Mouse (Mus musculus) lung, embryonic 15.5 days (tissue): ENCODE data around the gene Ppfibp1. TPM values are rescaled to one million over a fixed set of nuclear protein-coding genes. Genes with fewer than 3 reads are reported as not detected.
A peak's percentile ranks its signal among the peaks of the same experiment; 100 is the strongest.

Source experiments
- ATAC-seq: fragments of 200-750 bp; cut with Nextera tagmentation; 2 replicates; pipeline ENCODE4 v1.8.0; 2017; ENCODE audit warnings: moderate number of reproducible peaks, borderline replicate concordance; ENCODE audit not compliant: low FRiP score, low TSS enrichment; ENCODE audit errors: extremely low read depth
- H3K27ac ChIP-seq: fragments of 300-500 bp; sonication (generic); 2 replicates; pipeline ENCODE4 v1.5.1; 2015; ENCODE audit warnings: moderate library complexity, mild to moderate bottlenecking, inconsistent platforms
- H3K27me3 ChIP-seq: fragments of 300-500 bp; sonication (generic); 2 replicates; pipeline ENCODE4 v1.6.1; 2015; ENCODE audit warnings: inconsistent platforms
- H3K36me3 ChIP-seq: fragments of 300-500 bp; sonication (generic); 2 replicates; pipeline ENCODE4 v1.6.1; 2015; ENCODE audit warnings: inconsistent platforms
- H3K4me1 ChIP-seq: fragments of 300-500 bp; sonication (generic); 2 replicates; pipeline ENCODE4 v1.6.1; 2015; ENCODE audit warnings: inconsistent platforms
- H3K4me2 ChIP-seq: fragments of 300-500 bp; sonication (generic); 2 replicates; pipeline ENCODE4 v1.6.1; 2015; ENCODE audit warnings: inconsistent platforms, mild to moderate bottlenecking, moderate library complexity
- H3K4me3 ChIP-seq: fragments of 300-500 bp; sonication (generic); 2 replicates; pipeline ENCODE4 v1.5.1; 2015; ENCODE audit warnings: mild to moderate bottlenecking, inconsistent platforms
- H3K9ac ChIP-seq: fragments of 300-500 bp; sonication (generic); 2 replicates; pipeline ENCODE4 v1.6.1; 2015; ENCODE audit warnings: inconsistent platforms
- H3K9me3 ChIP-seq: fragments of 300-500 bp; sonication (generic); 2 replicates; pipeline ENCODE4 v1.6.1; 2016; ENCODE audit warnings: inconsistent platforms
- WGBS: fragments of 180-500 bp; shearing (Covaris S2); methylation state at CpG from one replicate; pipeline ENCODE4 v1.1.7; 2015; 5-methylcytosine and 5-hydroxymethylcytosine counted together
- polyA plus RNA-seq: library from polyadenylated mRNA; unstranded; fragments of >200 nt; fragmentation: Nextera tagmentation; extraction: Ambion mirVana; gene quantifications from 2 replicates; pipeline ENCODE4 v1.2.1, GENCODE M21; 2015

Gene Ppfibp1
- polyA plus RNA-seq, 1 experiment from 2014 or later: 52.3 TPM

DNA sequence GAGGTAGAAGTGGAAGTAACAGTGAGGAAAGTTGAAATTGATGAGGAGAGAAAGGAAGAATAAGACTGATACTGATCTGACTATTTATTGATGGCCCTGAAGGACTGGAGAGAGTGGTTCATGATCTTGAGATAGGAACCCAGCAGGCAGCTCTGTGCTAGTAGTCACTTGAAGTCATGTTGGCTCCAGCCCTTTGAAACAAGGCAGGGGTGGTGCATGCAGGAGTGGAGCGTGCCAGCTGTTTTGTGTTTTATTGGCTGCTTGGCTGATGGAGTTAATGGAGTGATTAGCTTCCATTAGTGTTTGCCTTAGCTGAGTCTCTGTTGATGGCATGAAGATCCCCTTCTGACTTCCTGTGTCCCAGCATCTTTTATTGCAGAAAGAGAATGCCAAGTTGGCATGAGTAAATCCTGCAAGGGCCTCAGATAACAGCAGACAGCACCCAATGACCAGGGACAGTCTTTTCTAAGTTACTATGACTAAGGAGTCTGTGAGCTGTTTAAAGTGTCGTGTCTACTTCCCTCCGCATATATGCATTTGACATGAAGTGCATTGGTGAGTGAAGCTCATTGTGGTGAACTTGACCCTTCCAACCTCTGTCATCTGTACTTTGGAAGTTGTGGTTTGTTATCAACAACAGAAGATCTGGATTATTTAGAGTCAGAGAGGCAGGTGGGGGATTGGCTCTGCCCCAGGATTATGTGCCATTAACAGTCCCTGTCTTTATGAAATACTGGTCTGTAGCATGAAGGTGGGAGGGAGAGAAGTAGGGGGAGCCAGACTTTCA is 17.9 kb downstream of the Ppfibp1 start:
- no peak overlapping the region for H3K4me3 ChIP-seq
- no peak for ATAC-seq
- H3K27me3 ChIP-seq: no peaks in the 10 kb centered on the region
- WGBS: 74% methylated on average over 3 of the region's 3 CpGs
- H3K4me2 ChIP-seq: no peak overlapping the region
- no peak overlapping the region for H3K9ac ChIP-seq
- H3K36me3 ChIP-seq: no peaks in the 10 kb centered on the region
- no peaks in the 10 kb centered on the region for H3K9me3 ChIP-seq
- H3K4me1 ChIP-seq: peaks cover 13% of the 10 kb centered on the region
- no peak overlapping the region for H3K27ac ChIP-seq

DNA sequence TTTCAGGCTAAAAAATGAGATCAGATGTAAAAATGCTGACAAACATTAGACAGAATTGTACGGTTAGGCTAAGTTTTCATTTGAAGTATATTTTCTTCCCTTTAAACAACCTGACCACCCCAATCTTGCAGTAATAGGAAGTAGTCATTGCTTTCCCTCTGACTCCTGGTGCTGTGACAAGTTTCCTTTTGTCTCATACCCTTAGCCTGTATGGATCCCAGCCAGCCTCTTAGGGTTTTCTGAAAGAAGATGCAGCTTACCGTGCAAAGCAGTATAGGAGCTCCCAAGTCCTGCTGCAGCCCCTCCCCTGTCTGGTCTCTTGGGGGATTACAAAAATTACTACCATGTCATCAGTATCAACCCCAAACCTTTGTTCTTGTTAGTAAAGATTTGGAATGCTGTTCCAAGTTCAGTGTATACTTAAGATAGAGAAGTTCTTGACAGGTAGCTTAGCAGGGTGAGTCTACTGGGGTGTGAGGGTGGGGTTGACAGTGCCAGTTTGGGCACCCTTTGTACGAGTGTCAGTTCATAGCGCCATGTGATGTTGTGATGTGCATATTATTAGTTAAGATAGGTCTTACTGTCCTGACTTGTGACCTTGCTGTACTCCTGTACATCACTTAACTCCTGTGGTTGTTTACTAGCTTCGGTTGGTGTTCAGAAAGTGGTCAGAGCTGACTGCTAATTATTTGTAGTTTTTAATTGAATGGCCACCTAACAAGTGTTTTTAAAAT is 18.9 kb downstream of the Ppfibp1 start:
- H3K27ac ChIP-seq: no peak overlapping the region
- H3K9ac ChIP-seq: no peak overlapping the region
- H3K4me1 ChIP-seq: peaks cover 22% of the 10 kb centered on the region
- no peak overlapping the region for H3K4me3 ChIP-seq
- H3K4me2 ChIP-seq: no peak overlapping the region
- 60% methylated on average over 5 of the region's 5 CpGs for WGBS
- no peak for ATAC-seq
- H3K27me3 ChIP-seq: no peaks in the 10 kb centered on the region
- no peaks in the 10 kb centered on the region for H3K9me3 ChIP-seq
- H3K36me3 ChIP-seq: no peaks in the 10 kb centered on the region

DNA sequence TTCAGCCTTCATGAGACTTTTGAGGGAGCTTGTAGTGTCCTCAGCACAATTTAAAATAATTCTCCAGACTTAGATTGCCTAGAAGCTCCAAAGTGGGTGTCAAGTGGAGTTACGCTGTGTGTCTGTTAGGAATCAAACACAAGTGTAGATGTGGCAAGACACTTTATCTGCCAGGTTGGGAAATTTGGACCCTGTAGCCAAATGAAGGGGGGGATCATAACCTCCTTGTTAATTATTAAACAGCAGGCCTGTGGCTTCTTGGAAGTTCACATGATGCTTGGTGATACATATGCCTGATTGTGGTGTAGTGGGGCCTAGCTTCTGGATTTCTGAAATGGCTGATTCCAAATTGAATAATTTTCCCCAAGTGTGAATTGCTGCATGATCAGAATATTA is 19.5 kb downstream of the Ppfibp1 start:
- Histone ChIP-seq H3K36me3 (no peaks in the 10 kb centered on the region), H3K27ac (no peak overlapping the region), H3K4me1 (peaks cover 28% of the 10 kb centered on the region), H3K9ac (no peak overlapping the region), H3K4me3 (no peak overlapping the region), H3K9me3 (no peaks in the 10 kb centered on the region), H3K27me3 (no peaks in the 10 kb centered on the region), H3K4me2 (no peak overlapping the region)
- no peak for ATAC-seq
- 92% methylated on average over 1 of the region's 1 CpGs for WGBS

DNA sequence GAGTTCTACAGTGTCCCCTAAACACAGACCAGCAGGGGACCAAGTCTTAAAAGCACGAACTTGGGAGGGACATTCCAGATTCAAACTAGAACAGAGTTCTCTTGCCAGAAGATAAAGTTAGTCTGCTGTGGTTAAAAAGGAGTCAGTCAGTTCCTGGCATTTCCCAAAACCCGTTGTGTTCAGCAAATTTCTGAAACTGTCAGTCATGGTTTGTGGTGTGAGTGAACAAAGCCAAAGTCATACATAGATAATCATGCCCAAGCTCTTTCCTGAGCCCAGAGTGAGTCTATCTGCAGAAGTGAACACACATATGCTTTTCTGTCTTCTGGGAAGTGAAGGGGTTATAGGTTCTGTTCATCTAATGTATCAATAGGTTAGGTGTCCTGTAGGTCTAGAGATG is 20.5 kb downstream of the Ppfibp1 start:
- Histone ChIP-seq H3K4me3 (no peak overlapping the region), H3K4me1 (peaks cover 37% of the 10 kb centered on the region), H3K27me3 (no peaks in the 10 kb centered on the region), H3K4me2 (no peak overlapping the region), H3K9me3 (no peaks in the 10 kb centered on the region), H3K36me3 (no peaks in the 10 kb centered on the region), H3K9ac (no peak overlapping the region), H3K27ac (no peak overlapping the region)
- WGBS: 65% methylated on average over 2 of the region's 2 CpGs
- ATAC-seq: no peak

DNA sequence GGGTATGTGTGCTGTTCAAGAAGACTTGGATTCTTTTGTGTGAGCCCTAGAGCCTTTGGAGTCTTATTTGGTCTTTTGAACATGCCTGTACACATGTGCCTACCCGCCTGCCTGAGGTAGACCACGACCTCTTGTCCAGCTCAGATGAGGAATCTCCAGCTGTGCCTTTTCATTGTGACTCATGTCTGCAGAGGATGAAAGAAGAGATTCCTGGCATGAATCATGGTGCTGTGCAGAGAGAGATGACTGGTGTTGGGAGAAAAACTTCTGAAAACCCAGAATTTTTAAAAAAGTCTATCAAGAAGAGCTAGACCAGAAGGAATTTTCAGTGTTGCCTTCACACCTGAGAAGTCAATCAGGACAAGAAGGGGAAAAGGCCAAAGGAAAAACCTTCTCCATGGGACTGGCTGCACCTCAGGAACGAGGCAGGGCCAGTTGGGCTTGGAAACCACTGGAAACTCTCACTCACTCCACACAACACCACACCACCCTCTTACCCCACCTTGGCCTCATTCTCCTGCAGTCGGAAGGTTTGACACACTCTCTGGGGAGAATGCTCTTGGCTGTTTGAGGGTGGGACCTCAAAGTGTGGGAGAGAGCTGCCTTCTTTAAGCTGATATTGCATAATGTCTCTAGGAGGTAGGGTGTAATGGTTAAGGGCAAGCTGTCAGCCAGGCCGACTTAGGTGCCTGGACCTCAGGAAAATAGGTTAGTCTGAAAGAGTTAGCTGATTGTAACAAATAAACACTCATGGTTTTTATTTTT is 21.6 kb downstream of the Ppfibp1 start:
- no peak for ATAC-seq
- Histone ChIP-seq H3K27ac (no peak overlapping the region), H3K4me1 (peaks cover 43% of the 10 kb centered on the region), H3K36me3 (no peaks in the 10 kb centered on the region), H3K4me3 (no peak overlapping the region), H3K9me3 (no peaks in the 10 kb centered on the region), H3K9ac (no peak overlapping the region), H3K4me2 (no peak overlapping the region), H3K27me3 (no peaks in the 10 kb centered on the region)
- 70% methylated on average over 5 of the region's 5 CpGs for WGBS

DNA sequence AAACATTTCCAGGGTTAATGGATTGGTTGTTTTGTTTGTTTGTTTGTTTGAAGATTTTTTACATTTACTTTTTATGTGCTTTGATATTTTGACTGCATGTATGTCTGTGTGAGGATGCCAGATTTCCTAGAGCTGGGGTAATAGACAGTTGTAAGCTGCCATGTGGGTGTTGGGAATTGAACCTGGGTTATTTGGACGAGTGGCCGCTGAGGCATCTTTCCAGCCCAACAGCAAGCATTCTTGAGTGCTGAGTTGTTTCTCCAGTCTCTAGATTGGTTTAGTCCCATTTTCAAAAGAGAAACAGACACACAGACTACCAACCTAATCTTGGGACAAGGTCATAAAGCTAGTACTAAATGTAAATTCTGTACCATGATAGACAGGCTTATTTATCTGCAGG is 22.5 kb downstream of the Ppfibp1 start:
- WGBS: 78% methylated on average over 2 of the region's 2 CpGs
- peaks cover 43% of the 10 kb centered on the region for H3K4me1 ChIP-seq

DNA sequence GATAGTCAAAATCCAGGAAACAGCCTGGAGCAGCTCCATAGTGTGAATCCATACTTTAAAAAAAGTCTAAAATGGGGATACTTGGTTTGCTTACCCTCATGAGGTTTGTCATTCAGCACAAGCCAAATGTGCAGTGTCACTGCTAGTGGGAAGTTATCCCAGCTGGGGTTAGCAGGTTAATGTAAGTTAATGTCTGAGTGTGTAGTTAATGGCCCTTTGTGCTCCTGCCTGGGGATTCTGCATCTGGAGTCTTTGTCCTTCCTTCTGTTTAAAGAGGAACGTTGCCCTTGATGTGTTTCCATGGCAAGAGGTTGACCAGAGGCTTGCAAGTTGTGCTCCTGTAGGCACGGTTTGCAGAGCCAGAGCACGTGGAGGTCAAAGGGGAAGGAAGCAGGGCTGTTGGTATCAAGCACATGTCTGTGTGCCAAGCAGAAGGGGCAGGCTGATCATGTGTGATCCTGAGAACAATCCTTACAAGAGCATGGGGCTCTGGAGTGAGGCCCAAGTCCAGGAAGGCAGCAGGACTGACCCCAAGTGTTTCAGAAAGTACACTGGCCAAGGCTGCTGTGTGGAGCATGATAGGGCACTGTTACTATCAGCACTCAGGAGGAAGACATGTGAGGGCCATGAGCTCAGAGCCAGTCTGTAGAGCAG is 24.7 kb downstream of the Ppfibp1 start:
- WGBS: 12% methylated on average over 3 of the region's 3 CpGs
- H3K36me3 ChIP-seq: no peaks in the 10 kb centered on the region
- peak; percentile 55; the same call in 1 of the 2 replicates for ATAC-seq
- H3K4me2 ChIP-seq: peak overlapping the region; percentile 16; the same call in 1 of the 2 replicates
- H3K27ac ChIP-seq: peak overlapping the region; percentile 86
- H3K4me3 ChIP-seq: no peak overlapping the region
- no peaks in the 10 kb centered on the region for H3K27me3 ChIP-seq
- H3K9ac ChIP-seq: no peak overlapping the region
- no peaks in the 10 kb centered on the region for H3K9me3 ChIP-seq
- peaks cover 30% of the 10 kb centered on the region for H3K4me1 ChIP-seq

More for the DNA sequence above, 22.5 kb downstream of the Ppfibp1 start:
- no peak overlapping the region for H3K4me3 ChIP-seq
- H3K36me3 ChIP-seq: no peaks in the 10 kb centered on the region
- H3K4me2 ChIP-seq: no peak overlapping the region
- H3K27me3 ChIP-seq: no peaks in the 10 kb centered on the region
- no peak for ATAC-seq
- H3K9ac ChIP-seq: no peak overlapping the region
- H3K9me3 ChIP-seq: no peaks in the 10 kb centered on the region
- H3K27ac ChIP-seq: no peak overlapping the region

DNA sequence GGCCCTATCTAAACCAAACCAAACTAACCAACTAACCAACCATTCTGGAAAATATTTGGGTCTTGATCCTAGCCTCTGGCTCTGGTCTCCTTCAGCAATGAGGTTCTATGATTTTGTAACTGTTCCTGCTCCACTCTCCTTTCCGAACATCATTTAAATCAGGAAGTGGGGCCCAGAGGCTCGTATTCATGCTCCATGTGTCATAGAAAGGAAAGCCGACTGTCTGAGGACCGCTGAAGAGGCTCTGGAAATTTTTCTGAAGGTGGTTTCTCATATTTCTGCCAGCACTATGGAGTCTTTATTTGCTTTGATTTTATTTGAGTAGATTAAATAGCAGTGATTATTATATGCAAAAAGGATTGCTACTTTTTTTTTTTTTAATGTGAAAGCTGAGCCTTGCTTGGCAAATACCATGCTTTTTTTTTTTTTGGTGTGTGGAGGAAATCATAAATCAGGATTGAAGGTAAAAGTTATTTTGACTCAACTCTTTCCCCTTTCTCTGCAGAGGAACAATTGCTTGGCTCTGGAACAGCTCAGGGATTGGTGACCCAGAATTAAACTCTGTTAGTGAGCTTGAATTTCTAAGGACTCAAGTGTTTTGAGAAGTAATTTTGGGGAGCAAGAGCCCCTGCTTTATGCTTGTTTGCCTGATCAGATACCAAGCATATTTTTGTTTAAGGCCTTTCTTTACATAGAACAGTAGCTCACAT is 25.4 kb downstream of the Ppfibp1 start:
- no peak for ATAC-seq
- peaks cover 30% of the 10 kb centered on the region for H3K4me1 ChIP-seq

DNA sequence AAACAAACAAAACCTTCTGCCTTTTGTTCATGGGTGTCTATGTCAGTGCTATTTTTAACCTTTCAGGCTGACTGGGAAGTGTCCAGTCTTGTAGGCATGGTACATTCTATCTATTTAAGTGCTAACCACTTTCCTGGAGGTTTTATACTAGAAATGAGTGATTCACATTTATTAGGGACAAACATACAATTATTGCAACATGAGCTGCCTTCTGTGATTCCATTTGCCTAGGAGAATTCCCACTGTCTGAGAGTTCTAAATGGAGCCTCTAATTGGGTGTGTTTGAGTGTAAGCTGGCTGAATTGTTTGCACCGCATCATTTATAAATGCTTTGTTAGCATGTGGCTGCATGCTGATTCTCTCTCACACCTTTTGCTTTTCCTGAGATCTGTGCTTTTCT is 27.5 kb downstream of the Ppfibp1 start:
- no peaks in the 10 kb centered on the region for H3K9me3 ChIP-seq

More for the DNA sequence above, 25.4 kb downstream of the Ppfibp1 start:
- no peaks in the 10 kb centered on the region for H3K9me3 ChIP-seq
- 9% methylated on average over 4 of the region's 4 CpGs for WGBS
- H3K4me3 ChIP-seq: no peak overlapping the region
- H3K27me3 ChIP-seq: no peaks in the 10 kb centered on the region
- peak overlapping the region; percentile 86 for H3K27ac ChIP-seq
- peak overlapping the region; percentile 16; the same call in 1 of the 2 replicates for H3K4me2 ChIP-seq
- no peaks in the 10 kb centered on the region for H3K36me3 ChIP-seq
- no peak overlapping the region for H3K9ac ChIP-seq

DNA sequence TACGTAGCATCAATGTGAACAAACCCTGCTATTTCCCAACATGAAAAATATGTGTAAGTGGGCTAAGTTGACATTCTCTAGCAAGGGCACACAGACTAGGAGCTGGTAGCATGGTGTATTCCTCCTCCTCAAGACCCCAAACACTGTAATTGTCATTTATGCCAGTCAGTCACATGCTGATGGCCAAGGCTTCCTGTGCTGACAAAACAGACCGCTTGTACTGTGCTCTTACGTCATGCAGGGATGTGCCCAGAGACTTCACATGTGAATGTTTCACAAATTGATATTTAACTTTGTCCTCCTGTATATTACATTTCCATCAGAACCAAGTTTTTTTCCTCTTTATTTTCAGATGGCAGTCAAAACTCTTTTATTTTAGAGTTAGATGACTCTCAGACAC is 29.1 kb downstream of the Ppfibp1 start:
- 85% methylated on average over 3 of the region's 3 CpGs for WGBS
- Histone ChIP-seq H3K9ac (no peak overlapping the region), H3K36me3 (no peaks in the 10 kb centered on the region), H3K27me3 (no peaks in the 10 kb centered on the region), H3K4me3 (no peak overlapping the region), H3K4me2 (no peak overlapping the region), H3K4me1 (peaks cover 19% of the 10 kb centered on the region), H3K9me3 (no peaks in the 10 kb centered on the region), H3K27ac (no peak overlapping the region)
- no peak for ATAC-seq

More for the DNA sequence above, 27.5 kb downstream of the Ppfibp1 start:
- no peak overlapping the region for H3K4me2 ChIP-seq
- peaks cover 30% of the 10 kb centered on the region for H3K4me1 ChIP-seq
- H3K27ac ChIP-seq: no peak overlapping the region
- ATAC-seq: no peak
- 86% methylated on average over 1 of the region's 1 CpGs for WGBS
- no peak overlapping the region for H3K4me3 ChIP-seq
- H3K9ac ChIP-seq: no peak overlapping the region
- H3K27me3 ChIP-seq: no peaks in the 10 kb centered on the region
- no peaks in the 10 kb centered on the region for H3K36me3 ChIP-seq

DNA sequence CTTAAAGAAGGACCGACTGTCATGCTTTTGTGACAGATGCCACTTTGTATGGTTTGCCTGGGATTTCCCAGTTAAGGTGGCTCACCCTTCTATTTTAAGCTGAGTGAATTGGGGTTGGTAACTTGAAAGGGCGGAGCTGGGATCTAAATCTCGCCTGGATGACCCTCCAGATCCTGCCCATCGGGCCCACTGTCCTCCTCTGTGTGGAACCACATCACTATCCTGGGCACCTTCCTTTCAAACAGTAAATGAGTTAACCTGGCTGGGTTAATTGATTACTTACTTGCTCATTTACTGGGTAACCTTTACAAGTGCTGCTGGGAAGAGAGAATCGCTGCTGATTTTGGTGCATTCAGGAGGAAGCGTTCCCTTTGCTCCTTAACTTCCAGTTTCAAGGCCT is 30.1 kb downstream of the Ppfibp1 start:
- no peak overlapping the region for H3K4me2 ChIP-seq
- no peaks in the 10 kb centered on the region for H3K27me3 ChIP-seq
- H3K9ac ChIP-seq: no peak overlapping the region
- no peak overlapping the region for H3K27ac ChIP-seq
- no peaks in the 10 kb centered on the region for H3K36me3 ChIP-seq
- no peak for ATAC-seq
- H3K4me1 ChIP-seq: peaks cover 9% of the 10 kb centered on the region
- no peaks in the 10 kb centered on the region for H3K9me3 ChIP-seq
- H3K4me3 ChIP-seq: no peak overlapping the region
- WGBS: 94% methylated on average over 6 of the region's 6 CpGs
